Mouse (Mus musculus): Measurements from ENCODE around the gene Pdrg1. TPM values are rescaled to one million over a fixed set of nuclear protein-coding genes. Genes with fewer than 3 reads are reported as not detected.

The Pdrg1 gene
- polyA plus RNA-seq, 1 experiment from 2014 or later, result 78.2 TPM

GRCm38 (mm10) chr2:153052700-153053351 is 37.6 kb upstream of the Pdrg1 start:
- no peak overlapping the region for H3K27ac ChIP-seq (replicated peaks in 1 of 2; ENCODE audit: control insufficient read depth in 1 of 2, insufficient read depth in 1 of 2, low read depth in 2 of 2, low read length in 2 of 2)
- WGBS, result 7% methylated on average over 30 of the region's 30 CpGs
- peaks cover 47% of the 10 kb centered on the region for H3K27me3 ChIP-seq (ENCODE audit: control insufficient read depth, insufficient read depth, low read length)
- no peak overlapping the region for H3K4me2 ChIP-seq (ENCODE audit: low read length)
- no peak overlapping the region for H3K4me3 ChIP-seq (ENCODE audit: control insufficient read depth in 1 of 2, insufficient read depth in 1 of 2, low read depth in 1 of 2, low read length in 2 of 2)
- ATAC-seq (ENCODE audit: insufficient number of reproducible peaks, insufficient read depth, low FRiP score, low read depth), result no peak
- no peak overlapping the region for H3K9ac ChIP-seq (ENCODE audit: low read length)
- no peaks in the 10 kb centered on the region for H3K9me3 ChIP-seq (ENCODE audit: control insufficient read depth, low read length)
- no peaks in the 10 kb centered on the region for H3K36me3 ChIP-seq (ENCODE audit: control insufficient read depth, insufficient read depth, low read length)
- H3K4me1 ChIP-seq (ENCODE audit: control insufficient read depth in 2 of 2, insufficient read depth in 2 of 2, low read length in 2 of 2), result no peaks in the 10 kb centered on the region; a peak in 1 of 4 replicates

GRCm38 (mm10) chr2:153051537-153051936 is 36.3 kb upstream of the Pdrg1 start:
- Histone ChIP-seq H3K27me3 (ENCODE audit: control insufficient read depth, insufficient read depth, low read length) (peaks cover 44% of the 10 kb centered on the region), H3K9ac (ENCODE audit: low read length) (no peak overlapping the region), H3K36me3 (ENCODE audit: control insufficient read depth, insufficient read depth, low read length) (no peaks in the 10 kb centered on the region), H3K4me2 (ENCODE audit: low read length) (no peak overlapping the region), H3K4me3 (ENCODE audit: control insufficient read depth in 1 of 2, insufficient read depth in 1 of 2, low read depth in 1 of 2, low read length in 2 of 2) (no peak overlapping the region), H3K4me1 (ENCODE audit: control insufficient read depth in 2 of 2, insufficient read depth in 2 of 2, low read length in 2 of 2) (no peaks in the 10 kb centered on the region; a peak in 1 of 4 replicates), H3K27ac (replicated peaks in 1 of 2; ENCODE audit: control insufficient read depth in 1 of 2, insufficient read depth in 1 of 2, low read depth in 2 of 2, low read length in 2 of 2) (no peak overlapping the region), H3K9me3 (ENCODE audit: control insufficient read depth, low read length) (no peaks in the 10 kb centered on the region)
- WGBS, result 75% methylated on average over 9 of the region's 9 CpGs
- ATAC-seq (ENCODE audit: insufficient number of reproducible peaks, insufficient read depth, low FRiP score, low read depth), result no peak

GRCm38 (mm10) chr2:153051095-153051494 is 35.9 kb upstream of the Pdrg1 start:
- WGBS, result 72% methylated on average over 6 of the region's 6 CpGs
- no peaks in the 10 kb centered on the region for H3K36me3 ChIP-seq (ENCODE audit: control insufficient read depth, insufficient read depth, low read length)
- no peaks in the 10 kb centered on the region; a peak in 1 of 4 replicates for H3K4me1 ChIP-seq (ENCODE audit: control insufficient read depth in 2 of 2, insufficient read depth in 2 of 2, low read length in 2 of 2)
- no peak overlapping the region for H3K9ac ChIP-seq (ENCODE audit: low read length)
- ATAC-seq (ENCODE audit: insufficient number of reproducible peaks, insufficient read depth, low FRiP score, low read depth), result no peak
- H3K4me3 ChIP-seq (ENCODE audit: control insufficient read depth in 1 of 2, insufficient read depth in 1 of 2, low read depth in 1 of 2, low read length in 2 of 2), result no peak overlapping the region
- H3K9me3 ChIP-seq (ENCODE audit: control insufficient read depth, low read length), result no peaks in the 10 kb centered on the region
- H3K4me2 ChIP-seq (ENCODE audit: low read length), result no peak overlapping the region
- peaks cover 44% of the 10 kb centered on the region for H3K27me3 ChIP-seq (ENCODE audit: control insufficient read depth, insufficient read depth, low read length)
- no peak overlapping the region for H3K27ac ChIP-seq (replicated peaks in 1 of 2; ENCODE audit: control insufficient read depth in 1 of 2, insufficient read depth in 1 of 2, low read depth in 2 of 2, low read length in 2 of 2)

GRCm38 (mm10) chr2:153049997-153050358 is 34.8 kb upstream of the Pdrg1 start:
- no peaks in the 10 kb centered on the region; a peak in 1 of 4 replicates for H3K4me1 ChIP-seq (ENCODE audit: control insufficient read depth in 2 of 2, insufficient read depth in 2 of 2, low read length in 2 of 2)
- no peaks in the 10 kb centered on the region for H3K36me3 ChIP-seq (ENCODE audit: control insufficient read depth, insufficient read depth, low read length)
- no peak overlapping the region for H3K4me3 ChIP-seq (ENCODE audit: control insufficient read depth in 1 of 2, insufficient read depth in 1 of 2, low read depth in 1 of 2, low read length in 2 of 2)
- H3K4me2 ChIP-seq (ENCODE audit: low read length), result no peak overlapping the region
- no peak for ATAC-seq (ENCODE audit: insufficient number of reproducible peaks, insufficient read depth, low FRiP score, low read depth)
- WGBS, result 75% methylated on average over 4 of the region's 4 CpGs
- no peak overlapping the region for H3K27ac ChIP-seq (replicated peaks in 1 of 2; ENCODE audit: control insufficient read depth in 1 of 2, insufficient read depth in 1 of 2, low read depth in 2 of 2, low read length in 2 of 2)
- peaks cover 43% of the 10 kb centered on the region for H3K27me3 ChIP-seq (ENCODE audit: control insufficient read depth, insufficient read depth, low read length)
- no peak overlapping the region for H3K9ac ChIP-seq (ENCODE audit: low read length)
- no peaks in the 10 kb centered on the region for H3K9me3 ChIP-seq (ENCODE audit: control insufficient read depth, low read length)

- H3K9ac ChIP-seq (ENCODE audit: low read length), result no peak overlapping the region
- no peak overlapping the region for H3K4me3 ChIP-seq (ENCODE audit: control insufficient read depth in 1 of 2, insufficient read depth in 1 of 2, low read depth in 1 of 2, low read length in 2 of 2)
- H3K36me3 ChIP-seq (ENCODE audit: control insufficient read depth, insufficient read depth, low read length), result no peaks in the 10 kb centered on the region
- no peak overlapping the region for H3K27ac ChIP-seq (replicated peaks in 1 of 2; ENCODE audit: control insufficient read depth in 1 of 2, insufficient read depth in 1 of 2, low read depth in 2 of 2, low read length in 2 of 2)
- H3K27me3 ChIP-seq (ENCODE audit: control insufficient read depth, insufficient read depth, low read length), result peaks cover 38% of the 10 kb centered on the region
- no peaks in the 10 kb centered on the region for H3K9me3 ChIP-seq (ENCODE audit: control insufficient read depth, low read length)
- WGBS, result 36% methylated on average over 9 of the region's 9 CpGs
- H3K4me1 ChIP-seq (ENCODE audit: control insufficient read depth in 2 of 2, insufficient read depth in 2 of 2, low read length in 2 of 2), result no peaks in the 10 kb centered on the region; a peak in 1 of 4 replicates
- ATAC-seq (ENCODE audit: insufficient number of reproducible peaks, insufficient read depth, low FRiP score, low read depth), result no peak
- H3K4me2 ChIP-seq (ENCODE audit: low read length), result no peak overlapping the region
These were observed 34.2 kb upstream of the Pdrg1 start for GRCm38 (mm10) chr2:153049288-153049996.

GRCm38 (mm10) chr2:153047828-153048465 is 32.7 kb upstream of the Pdrg1 start:
- Histone ChIP-seq H3K9ac (ENCODE audit: low read length) (no peak overlapping the region), H3K4me1 (ENCODE audit: control insufficient read depth in 2 of 2, insufficient read depth in 2 of 2, low read length in 2 of 2) (no peaks in the 10 kb centered on the region; a peak in 1 of 4 replicates), H3K27me3 (ENCODE audit: control insufficient read depth, insufficient read depth, low read length) (peaks cover 24% of the 10 kb centered on the region)

GRCm38 (mm10) chr2:153045884-153046299 is 30.7 kb upstream of the Pdrg1 start:
- Histone ChIP-seq H3K4me1 (ENCODE audit: control insufficient read depth in 2 of 2, insufficient read depth in 2 of 2, low read length in 2 of 2) (no peaks in the 10 kb centered on the region; a peak in 1 of 4 replicates), H3K27ac (replicated peaks in 1 of 2; ENCODE audit: control insufficient read depth in 1 of 2, insufficient read depth in 1 of 2, low read depth in 2 of 2, low read length in 2 of 2) (no peak overlapping the region), H3K4me3 (ENCODE audit: control insufficient read depth in 1 of 2, insufficient read depth in 1 of 2, low read depth in 1 of 2, low read length in 2 of 2) (no peak overlapping the region), H3K36me3 (ENCODE audit: control insufficient read depth, insufficient read depth, low read length) (no peaks in the 10 kb centered on the region), H3K27me3 (ENCODE audit: control insufficient read depth, insufficient read depth, low read length) (peaks cover 3% of the 10 kb centered on the region), H3K4me2 (ENCODE audit: low read length) (no peak overlapping the region), H3K9me3 (ENCODE audit: control insufficient read depth, low read length) (no peaks in the 10 kb centered on the region), H3K9ac (ENCODE audit: low read length) (no peak overlapping the region)
- no peak for ATAC-seq (ENCODE audit: insufficient number of reproducible peaks, insufficient read depth, low FRiP score, low read depth)
- WGBS, result 32% methylated on average over 8 of the region's 8 CpGs

More at GRCm38 (mm10) chr2:153047828-153048465, 32.7 kb upstream of the Pdrg1 start:
- Histone ChIP-seq H3K4me3 (ENCODE audit: control insufficient read depth in 1 of 2, insufficient read depth in 1 of 2, low read depth in 1 of 2, low read length in 2 of 2) (no peak overlapping the region), H3K9me3 (ENCODE audit: control insufficient read depth, low read length) (no peaks in the 10 kb centered on the region), H3K36me3 (ENCODE audit: control insufficient read depth, insufficient read depth, low read length) (no peaks in the 10 kb centered on the region), H3K4me2 (ENCODE audit: low read length) (no peak overlapping the region), H3K27ac (replicated peaks in 1 of 2; ENCODE audit: control insufficient read depth in 1 of 2, insufficient read depth in 1 of 2, low read depth in 2 of 2, low read length in 2 of 2) (no peak overlapping the region)
- WGBS, result 33% methylated on average over 17 of the region's 17 CpGs
- ATAC-seq (ENCODE audit: insufficient number of reproducible peaks, insufficient read depth, low FRiP score, low read depth), result no peak

Data from heart, embryonic 14.5 days (tissue).